Mouse (Mus musculus): ENCODE measurements around the gene Olfr1239. TPM values are rescaled to one million over a fixed set of nuclear protein-coding genes. Genes with fewer than 3 reads are reported as not detected.

Gene Olfr1239
- total RNA-seq (2014; rRNA removed) (not detected in 2 replicates), polyA plus RNA-seq (2015; fragmentation: Nextera tagmentation; extraction: Ambion mirVana) (not detected in 2 replicates)

- Histone ChIP-seq H3K4me1 (ENCODE audit: insufficient read depth, low read length) (no peaks in the 10 kb centered on the region), H3K9me3 (ENCODE audit: low read length) (no peaks in the 10 kb centered on the region), H3K27me3 (ENCODE audit: insufficient read depth, low read length) (no peaks in the 10 kb centered on the region), H3K4me2 (ENCODE audit: low read depth, low read length, poor library complexity, severe bottlenecking) (no peak within 1 kb of the TSS), H3K27ac (ENCODE audit: low read depth, low read length) (no peak within 1 kb of the TSS), H3K9ac (replicated peaks; ENCODE audit: low read length, poor library complexity, severe bottlenecking) (no peak within 1 kb of the TSS), H3K36me3 (ENCODE audit: insufficient read depth, low read length) (no peaks in the 10 kb centered on the region), H3K4me3 (ENCODE audit: low read depth, low read length) (no peak within 1 kb of the TSS)
- 97% methylated on average over 2 of the region's 2 CpGs for WGBS
- ATAC-seq (ENCODE audit: low FRiP score) (no peak), DNase-seq (ENCODE audit: low spot score) (no peak)
- no peak for TF ChIP-seq CTCF (IDR thresholded peaks at IDR 0.05)
These were observed at the start of gene Olfr1239 for GRCm38 (mm10) chr2:89420307-89420706. TSS of gene Olfr1239 (minus strand) at chr2:89420407.

- 80% methylated on average over 3 of the region's 3 CpGs for WGBS
- ATAC-seq (ENCODE audit: low FRiP score): no peak
- no peak for DNase-seq (ENCODE audit: low spot score)
- no peak within 1 kb of the TSS for H3K4me3 ChIP-seq (ENCODE audit: low read depth, low read length)
- no peak within 1 kb of the TSS for H3K27ac ChIP-seq (ENCODE audit: low read depth, low read length)
- TF ChIP-seq CTCF (IDR thresholded peaks at IDR 0.05): no peak
- H3K27me3 ChIP-seq (ENCODE audit: insufficient read depth, low read length): no peaks in the 10 kb centered on the region
- no peaks in the 10 kb centered on the region for H3K4me1 ChIP-seq (ENCODE audit: insufficient read depth, low read length)
- H3K4me2 ChIP-seq (ENCODE audit: low read depth, low read length, poor library complexity, severe bottlenecking): no peak within 1 kb of the TSS
- H3K9me3 ChIP-seq (ENCODE audit: low read length): no peaks in the 10 kb centered on the region
- no peak within 1 kb of the TSS for H3K9ac ChIP-seq (replicated peaks; ENCODE audit: low read length, poor library complexity, severe bottlenecking)
- H3K36me3 ChIP-seq (ENCODE audit: insufficient read depth, low read length): no peaks in the 10 kb centered on the region
These were observed 22.7 kb upstream of the Olfr1239 start, which contains the start of gene Olfr1240 for GRCm38 (mm10) chr2:89442900-89443299. TSS of gene Olfr1240 (minus strand) at chr2:89443000.

- Histone ChIP-seq H3K9ac (replicated peaks; ENCODE audit: low read length, poor library complexity, severe bottlenecking) (no peak overlapping the region), H3K4me1 (ENCODE audit: insufficient read depth, low read length) (no peaks in the 10 kb centered on the region), H3K9me3 (ENCODE audit: low read length) (no peaks in the 10 kb centered on the region), H3K27ac (ENCODE audit: low read depth, low read length) (no peak overlapping the region), H3K4me2 (ENCODE audit: low read depth, low read length, poor library complexity, severe bottlenecking) (no peak overlapping the region), H3K36me3 (ENCODE audit: insufficient read depth, low read length) (no peaks in the 10 kb centered on the region), H3K27me3 (ENCODE audit: insufficient read depth, low read length) (no peaks in the 10 kb centered on the region), H3K4me3 (ENCODE audit: low read depth, low read length) (no peak overlapping the region)
- ATAC-seq (ENCODE audit: low FRiP score) (no peak), DNase-seq (ENCODE audit: low spot score) (no peak)
- 82% methylated on average over 1 of the region's 1 CpGs for WGBS
- no peak for TF ChIP-seq CTCF (IDR thresholded peaks at IDR 0.05)
These were observed 5.7 kb downstream of the Olfr1239 start for GRCm38 (mm10) chr2:89414557-89414956.

- no peak within 1 kb of the TSS for H3K4me2 ChIP-seq (ENCODE audit: low read depth, low read length, poor library complexity, severe bottlenecking)
- no peak within 1 kb of the TSS for H3K4me3 ChIP-seq (ENCODE audit: low read depth, low read length)
- H3K36me3 ChIP-seq (ENCODE audit: insufficient read depth, low read length): no peaks in the 10 kb centered on the region
- no peak within 1 kb of the TSS for H3K27ac ChIP-seq (ENCODE audit: low read depth, low read length)
- H3K9ac ChIP-seq (replicated peaks; ENCODE audit: low read length, poor library complexity, severe bottlenecking): no peak within 1 kb of the TSS
- no peaks in the 10 kb centered on the region for H3K27me3 ChIP-seq (ENCODE audit: insufficient read depth, low read length)
- DNase-seq (ENCODE audit: low spot score) (no peak), ATAC-seq (ENCODE audit: low FRiP score) (no peak)
- no peaks in the 10 kb centered on the region for H3K4me1 ChIP-seq (ENCODE audit: insufficient read depth, low read length)
- TF ChIP-seq CTCF (IDR thresholded peaks at IDR 0.05): no peak
- no peaks in the 10 kb centered on the region for H3K9me3 ChIP-seq (ENCODE audit: low read length)
- 89% methylated on average over 2 of the region's 2 CpGs for WGBS
These were observed 10.6 kb downstream of the Olfr1239 start, which contains the start of gene Olfr1238 for GRCm38 (mm10) chr2:89409576-89409975. TSS of gene Olfr1238 (minus strand) at chr2:89409676.

- 83% methylated on average over 1 of the region's 1 CpGs for WGBS
- no peak for DNase-seq (ENCODE audit: low spot score)
- H3K9ac ChIP-seq (replicated peaks; ENCODE audit: low read length, poor library complexity, severe bottlenecking): no peak overlapping the region
- H3K4me3 ChIP-seq (ENCODE audit: low read depth, low read length): no peak overlapping the region
- no peaks in the 10 kb centered on the region for H3K9me3 ChIP-seq (ENCODE audit: low read length)
- no peak overlapping the region for H3K4me2 ChIP-seq (ENCODE audit: low read depth, low read length, poor library complexity, severe bottlenecking)
- no peak for ATAC-seq (ENCODE audit: low FRiP score)
- no peaks in the 10 kb centered on the region for H3K36me3 ChIP-seq (ENCODE audit: insufficient read depth, low read length)
- H3K4me1 ChIP-seq (ENCODE audit: insufficient read depth, low read length): no peaks in the 10 kb centered on the region
- no peak for TF ChIP-seq CTCF (IDR thresholded peaks at IDR 0.05)
- no peaks in the 10 kb centered on the region for H3K27me3 ChIP-seq (ENCODE audit: insufficient read depth, low read length)
- no peak overlapping the region for H3K27ac ChIP-seq (ENCODE audit: low read depth, low read length)
These were observed 19.3 kb downstream of the Olfr1239 start for GRCm38 (mm10) chr2:89400882-89401281.

Other genes starting within 250 kb of the Olfr1239 start
- gene Olfr1225, start 245.7 kb downstream of the Olfr1239 start, total RNA-seq (2014; rRNA removed): not detected in 2 replicates
- not detected in 2 replicates for gene Olfr1225, start 245.7 kb downstream of the Olfr1239 start, polyA plus RNA-seq (2015; fragmentation: Nextera tagmentation; extraction: Ambion mirVana)
- gene Olfr1226, start 220.4 kb downstream of the Olfr1239 start, total RNA-seq (2014; rRNA removed): not detected in 2 replicates
- not detected in 2 replicates for gene Olfr1226, start 220.4 kb downstream of the Olfr1239 start, polyA plus RNA-seq (2015; fragmentation: Nextera tagmentation; extraction: Ambion mirVana)
- not detected in 2 replicates for gene Olfr1228, start 166.3 kb downstream of the Olfr1239 start, total RNA-seq (2014; rRNA removed)
- not detected in 2 replicates for gene Olfr1228, start 166.3 kb downstream of the Olfr1239 start, polyA plus RNA-seq (2015; fragmentation: Nextera tagmentation; extraction: Ambion mirVana)
- gene Olfr1229, start 132.4 kb downstream of the Olfr1239 start, total RNA-seq (2014; rRNA removed): not detected in 2 replicates
- gene Olfr1229, start 132.4 kb downstream of the Olfr1239 start, polyA plus RNA-seq (2015; fragmentation: Nextera tagmentation; extraction: Ambion mirVana): not detected in 2 replicates
- gene Olfr1230, start 123.1 kb downstream of the Olfr1239 start, total RNA-seq (2014; rRNA removed): not detected in 2 replicates
- gene Olfr1230, start 123.1 kb downstream of the Olfr1239 start, polyA plus RNA-seq (2015; fragmentation: Nextera tagmentation; extraction: Ambion mirVana): not detected in 2 replicates
- not detected in 2 replicates for gene Olfr1231, start 113.3 kb downstream of the Olfr1239 start, total RNA-seq (2014; rRNA removed)
- gene Olfr1231, start 113.3 kb downstream of the Olfr1239 start, polyA plus RNA-seq (2015; fragmentation: Nextera tagmentation; extraction: Ambion mirVana): not detected in 2 replicates
- not detected in 2 replicates for gene Olfr1232, start 90.7 kb downstream of the Olfr1239 start, total RNA-seq (2014; rRNA removed)
- gene Olfr1232, start 90.7 kb downstream of the Olfr1239 start, polyA plus RNA-seq (2015; fragmentation: Nextera tagmentation; extraction: Ambion mirVana): not detected in 2 replicates
- gene Olfr1233, start 78.0 kb downstream of the Olfr1239 start, total RNA-seq (2014; rRNA removed): not detected in 2 replicates
- not detected in 2 replicates for gene Olfr1233, start 78.0 kb downstream of the Olfr1239 start, polyA plus RNA-seq (2015; fragmentation: Nextera tagmentation; extraction: Ambion mirVana)
- gene Olfr1234, start 55.5 kb downstream of the Olfr1239 start, total RNA-seq (2014; rRNA removed): not detected in 2 replicates
- gene Olfr1234, start 55.5 kb downstream of the Olfr1239 start, polyA plus RNA-seq (2015; fragmentation: Nextera tagmentation; extraction: Ambion mirVana): not detected in 2 replicates
- not detected in 2 replicates for gene Olfr1238, start 10.7 kb downstream of the Olfr1239 start, total RNA-seq (2014; rRNA removed)
- not detected in 2 replicates for gene Olfr1238, start 10.7 kb downstream of the Olfr1239 start, polyA plus RNA-seq (2015; fragmentation: Nextera tagmentation; extraction: Ambion mirVana)
- gene Olfr1240, start 22.6 kb upstream of the Olfr1239 start, total RNA-seq (2014; rRNA removed): not detected in 2 replicates
- not detected in 2 replicates for gene Olfr1240, start 22.6 kb upstream of the Olfr1239 start, polyA plus RNA-seq (2015; fragmentation: Nextera tagmentation; extraction: Ambion mirVana)
- not detected in 2 replicates for gene Olfr1241, start 66.7 kb upstream of the Olfr1239 start, total RNA-seq (2014; rRNA removed)
- not detected in 2 replicates for gene Olfr1241, start 66.7 kb upstream of the Olfr1239 start, polyA plus RNA-seq (2015; fragmentation: Nextera tagmentation; extraction: Ambion mirVana)
- gene Olfr1242, start 77.9 kb upstream of the Olfr1239 start, total RNA-seq (2014; rRNA removed): not detected in 2 replicates
- not detected in 2 replicates for gene Olfr1242, start 77.9 kb upstream of the Olfr1239 start, polyA plus RNA-seq (2015; fragmentation: Nextera tagmentation; extraction: Ambion mirVana)
- gene Olfr1243, start 111.1 kb upstream of the Olfr1239 start, total RNA-seq (2014; rRNA removed): not detected in 2 replicates
- gene Olfr1243, start 111.1 kb upstream of the Olfr1239 start, polyA plus RNA-seq (2015; fragmentation: Nextera tagmentation; extraction: Ambion mirVana): not detected in 2 replicates
- gene Olfr1245, start 158.0 kb upstream of the Olfr1239 start, total RNA-seq (2014; rRNA removed): not detected in 2 replicates
- gene Olfr1245, start 158.0 kb upstream of the Olfr1239 start, polyA plus RNA-seq (2015; fragmentation: Nextera tagmentation; extraction: Ambion mirVana): not detected in 2 replicates
- not detected in 2 replicates for gene Olfr1246, start 172.8 kb upstream of the Olfr1239 start, total RNA-seq (2014; rRNA removed)
- gene Olfr1246, start 172.8 kb upstream of the Olfr1239 start, polyA plus RNA-seq (2015; fragmentation: Nextera tagmentation; extraction: Ambion mirVana): not detected in 2 replicates
- not detected in 2 replicates for gene Olfr1247, start 193.7 kb upstream of the Olfr1239 start, total RNA-seq (2014; rRNA removed)
- gene Olfr1247, start 193.7 kb upstream of the Olfr1239 start, polyA plus RNA-seq (2015; fragmentation: Nextera tagmentation; extraction: Ambion mirVana): not detected in 2 replicates
- not detected in 2 replicates for gene Olfr1248, start 197.8 kb upstream of the Olfr1239 start, total RNA-seq (2014; rRNA removed)
- gene Olfr1248, start 197.8 kb upstream of the Olfr1239 start, polyA plus RNA-seq (2015; fragmentation: Nextera tagmentation; extraction: Ambion mirVana): not detected in 2 replicates
- not detected in 2 replicates for gene Olfr1249, start 214.6 kb upstream of the Olfr1239 start, total RNA-seq (2014; rRNA removed)
- gene Olfr1249, start 214.6 kb upstream of the Olfr1239 start, polyA plus RNA-seq (2015; fragmentation: Nextera tagmentation; extraction: Ambion mirVana): not detected in 2 replicates
- gene Olfr1250, start 241.1 kb upstream of the Olfr1239 start, total RNA-seq (2014; rRNA removed): not detected in 2 replicates
- gene Olfr1250, start 241.1 kb upstream of the Olfr1239 start, polyA plus RNA-seq (2015; fragmentation: Nextera tagmentation; extraction: Ambion mirVana): not detected in 2 replicates